Mouse (Mus musculus): Measurements from ENCODE around the gene Tmtc1. TPM values are rescaled to one million over a fixed set of nuclear protein-coding genes. Genes with fewer than 3 reads are reported as not detected.

Tmtc1 gene
- 10 to 100 TPM; 74.5 to 82.5 TPM for total RNA-seq (2021)
- long read RNA-seq, experiment 1, full-length matches to known transcripts: 8 of 19 reads
- long read RNA-seq, experiment 1, partial matches to known transcripts: 2 of 19 reads
- long read RNA-seq, experiment 1, other reads (novel, unspliced or antisense): 9 of 19 reads
- long read RNA-seq, experiment 2, partial matches to known transcripts: 3 of 6 reads
- long read RNA-seq, experiment 2, other reads (novel, unspliced or antisense): 3 of 6 reads

DNA sequence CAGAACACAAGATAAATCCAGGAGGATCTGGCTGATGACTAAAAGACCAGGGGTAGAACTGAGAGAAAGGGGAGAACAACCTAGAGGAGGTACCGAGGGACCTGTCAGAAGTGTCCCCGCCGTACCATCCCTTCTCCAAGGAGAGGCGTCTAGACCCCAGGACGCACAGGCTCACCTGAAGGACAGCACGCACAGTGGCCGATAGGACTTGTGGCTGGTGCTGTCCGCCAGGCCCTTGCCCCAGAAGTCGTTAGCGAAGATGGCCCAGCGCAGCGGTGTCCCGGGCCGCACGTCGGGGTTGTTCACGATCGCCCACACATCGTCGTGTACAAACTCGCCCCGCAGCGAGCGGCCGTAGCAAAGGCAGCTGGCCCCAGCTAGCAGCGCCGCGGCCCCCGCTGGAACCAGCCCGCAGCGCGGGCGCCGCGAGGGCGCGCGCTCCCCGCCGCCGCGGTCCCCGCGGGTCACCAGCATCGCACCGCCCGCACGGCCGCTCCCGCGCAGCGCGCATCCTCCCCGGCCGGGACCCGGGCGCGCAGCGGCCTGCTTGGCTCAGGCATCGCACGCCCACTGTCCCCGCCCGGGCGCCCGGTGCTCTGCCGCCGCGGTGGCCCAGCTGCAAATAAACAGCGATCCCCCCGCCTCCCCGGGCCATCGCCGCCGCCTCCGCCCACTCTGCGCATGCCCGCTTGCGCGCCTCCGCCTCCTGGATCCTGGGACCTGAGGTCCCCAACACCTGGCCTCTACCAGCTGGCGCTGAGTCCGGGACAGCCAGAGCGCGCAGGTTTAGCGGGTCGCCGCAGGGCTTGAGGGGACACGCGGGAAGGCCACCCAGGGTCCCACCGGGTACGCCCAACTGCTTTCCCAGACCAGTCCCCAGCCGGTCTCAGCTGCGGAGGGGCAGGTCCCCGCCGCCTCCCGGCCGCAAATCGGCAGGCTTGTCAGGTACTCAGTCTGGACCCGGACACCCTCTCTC, at the start of gene Tmtc1:
TSS of gene Tmtc1 (minus strand) at position 664 of the 976 bp plus-strand sequence.
- peak; percentile 91 to 93 for DNase-seq

DNA sequence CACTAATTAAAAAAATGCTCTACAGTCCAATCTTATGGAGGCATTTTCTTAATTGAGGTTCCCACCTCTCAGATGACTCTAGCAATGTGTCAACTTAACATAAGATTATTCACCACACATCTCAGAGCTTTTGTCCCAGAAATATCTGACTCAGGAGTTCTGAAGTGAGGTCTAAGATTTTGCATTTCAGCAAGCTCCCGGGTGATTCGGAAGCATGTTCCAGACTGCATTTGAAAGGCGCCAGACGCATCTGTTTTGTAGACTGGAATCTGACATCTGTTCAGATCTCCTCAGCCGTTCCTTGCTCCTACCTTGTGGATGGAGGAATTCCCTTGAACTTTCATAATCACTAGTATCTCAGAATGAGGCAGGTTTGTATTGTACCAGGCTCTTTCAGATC, 47.7 kb upstream of the Tmtc1 start:
- no peak for DNase-seq

DNA sequence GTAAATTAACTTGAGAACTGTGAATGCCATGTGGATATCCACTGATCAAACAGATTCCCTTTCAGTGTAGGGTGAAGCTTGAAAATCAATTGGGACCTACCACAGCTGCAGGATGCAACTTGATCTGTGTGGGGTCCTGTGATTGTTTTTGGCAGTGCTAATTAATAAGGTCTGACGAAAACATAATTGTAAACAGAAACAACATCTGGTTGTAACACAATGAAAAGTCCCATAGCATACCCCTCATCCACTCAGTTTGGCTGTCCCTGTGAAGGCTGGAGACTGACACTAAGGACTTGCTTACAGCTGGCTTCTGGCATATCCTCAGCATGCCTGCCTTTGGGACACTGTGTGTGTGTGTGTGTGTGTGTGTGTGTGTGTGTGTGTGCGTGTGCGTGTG, 42.6 kb upstream of the Tmtc1 start:
- no peak for DNase-seq

DNA sequence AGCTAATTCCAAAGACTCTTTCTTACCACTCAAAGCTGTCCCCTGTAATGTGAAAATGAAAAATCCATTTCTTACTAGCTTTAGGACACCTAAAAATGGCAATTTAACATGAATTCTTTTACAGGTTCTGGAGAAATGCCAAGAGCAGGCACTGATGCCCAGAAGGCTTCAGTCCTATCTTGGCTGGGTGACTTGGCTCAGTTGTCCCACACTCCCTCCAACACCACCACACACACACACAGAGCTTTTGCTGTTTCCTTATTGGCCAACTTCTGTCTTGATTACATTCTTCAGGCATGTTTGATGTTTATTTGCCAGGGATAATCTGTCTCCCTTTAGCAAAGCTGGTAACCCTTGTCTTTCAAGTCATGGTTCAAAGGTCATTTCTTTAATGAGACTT, 37.7 kb upstream of the Tmtc1 start:
- no peak for DNase-seq

DNA sequence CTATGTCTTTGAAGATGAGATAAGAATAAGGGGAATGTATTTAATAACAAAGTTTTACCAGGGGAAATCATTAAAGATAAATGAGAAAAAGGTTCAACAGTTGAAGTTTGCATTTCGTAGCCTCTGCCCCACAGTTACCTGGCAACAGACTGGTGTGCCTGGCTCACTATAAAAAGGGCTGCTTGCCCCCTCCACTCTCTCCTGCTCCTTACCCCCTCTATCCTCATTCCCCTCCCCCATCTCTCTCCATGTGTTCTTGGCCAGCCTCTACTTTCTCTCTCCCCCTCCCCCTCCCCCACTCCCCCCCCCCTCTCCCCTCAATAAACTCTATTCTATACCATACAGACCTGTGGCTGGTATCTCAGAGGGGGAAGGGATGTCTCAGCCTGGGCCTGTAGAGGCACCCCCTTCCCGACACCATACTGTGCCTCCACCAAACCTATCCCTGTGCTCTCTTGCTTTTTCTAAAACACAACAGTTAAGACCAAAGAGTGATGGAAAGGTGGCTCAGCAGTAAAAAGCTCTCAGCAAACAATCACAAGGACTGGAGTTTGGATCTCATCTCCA, 35.6 kb upstream of the Tmtc1 start:
- DNase-seq: no peak

DNA sequence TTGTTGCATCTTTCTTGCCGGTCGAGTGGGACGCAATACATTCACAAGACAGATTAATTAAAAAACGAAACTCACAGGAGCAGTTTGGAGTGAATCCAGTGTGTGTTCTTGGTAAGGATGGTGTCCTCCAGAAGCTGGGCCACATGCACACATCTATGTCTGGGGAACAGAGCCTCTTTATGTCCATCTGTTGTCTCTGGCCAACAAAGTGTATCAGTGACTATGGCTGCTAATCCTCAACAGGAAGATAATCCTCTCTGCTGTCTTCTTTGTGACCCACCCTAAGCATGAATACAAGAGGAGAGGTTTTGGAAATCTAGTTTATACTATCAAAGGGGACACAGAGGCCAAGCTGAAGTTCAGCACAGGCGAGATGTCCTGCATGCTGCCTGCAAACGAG, 34.2 kb upstream of the Tmtc1 start:
- no peak for DNase-seq

DNA sequence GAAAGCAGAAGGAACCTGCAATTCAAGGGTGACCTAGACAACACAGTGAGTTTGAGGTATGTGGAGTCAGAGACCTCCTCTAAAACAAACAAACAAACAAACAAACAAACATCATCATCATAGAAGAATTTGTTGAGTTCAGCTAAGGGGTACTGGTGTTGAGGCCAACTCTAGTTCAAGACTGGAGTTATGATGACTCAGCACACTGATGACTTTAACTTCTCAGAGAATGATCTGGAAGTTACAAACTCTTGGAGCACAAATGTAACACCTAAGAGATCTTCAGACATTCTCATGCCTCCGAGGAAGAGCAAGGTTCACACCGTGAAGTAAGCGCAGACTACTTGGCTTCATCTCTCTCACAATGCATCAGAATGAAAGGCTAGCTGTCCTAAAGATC, 28.1 kb upstream of the Tmtc1 start:
- DNase-seq: no peak

DNA sequence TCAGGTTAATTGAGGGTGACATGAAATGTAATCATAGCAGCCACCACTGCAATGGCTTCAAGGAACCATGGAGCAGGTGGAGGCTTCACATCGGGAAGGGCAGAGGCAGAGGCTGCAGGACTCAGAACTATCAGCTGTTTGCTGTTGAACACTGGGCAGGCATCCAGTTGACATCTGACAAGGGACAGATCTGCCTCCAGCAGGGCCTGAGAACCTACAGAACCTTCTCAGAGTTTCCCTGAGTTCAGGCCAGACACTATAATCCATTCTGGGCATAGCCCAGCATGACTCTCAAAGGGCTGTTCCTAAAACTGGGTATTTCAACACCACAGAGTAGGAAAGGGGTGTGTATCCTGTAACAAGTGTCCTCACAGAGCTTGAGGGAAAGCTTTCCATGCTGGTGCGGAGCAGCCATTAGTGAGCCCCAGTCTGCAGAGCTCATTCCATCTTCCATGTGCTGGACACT, 23.8 kb upstream of the Tmtc1 start:
- peak; percentile 76 to 77 for DNase-seq

DNA sequence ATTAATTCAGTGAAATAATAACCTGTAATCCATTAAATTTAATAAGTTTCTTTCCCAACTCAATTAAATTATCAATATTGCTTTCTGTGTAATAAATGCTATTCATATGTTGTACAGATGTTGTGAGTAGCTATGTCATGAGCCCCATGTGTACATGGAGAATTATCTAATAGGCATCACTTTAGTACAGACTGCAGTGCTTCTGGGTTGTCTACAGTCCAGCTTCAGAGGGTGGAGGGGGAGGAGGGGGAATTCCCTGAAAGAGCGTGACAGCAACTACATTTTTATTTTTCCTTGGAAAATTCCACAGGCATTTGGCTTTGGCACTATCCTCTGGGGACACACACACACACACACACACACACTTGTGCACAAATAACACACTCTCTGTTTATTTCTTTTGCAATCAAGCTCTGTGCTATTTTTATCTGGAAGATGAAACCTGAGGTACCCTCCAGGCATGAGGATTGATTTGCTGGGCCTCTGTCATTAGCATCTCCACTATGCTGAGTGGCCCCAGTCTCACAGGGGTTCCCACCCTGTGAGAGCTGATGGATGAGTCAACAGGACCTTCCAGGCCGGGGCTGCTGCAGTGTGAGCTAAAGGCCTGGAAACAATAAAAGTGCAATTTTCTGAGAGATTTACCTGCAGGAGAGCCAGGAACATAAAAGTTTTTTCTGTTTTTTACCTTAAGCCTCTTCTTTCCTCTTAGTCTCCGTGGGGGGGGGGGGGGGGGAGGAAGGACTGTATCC, 23.2 kb upstream of the Tmtc1 start:
- peak; percentile 4 to 17 for DNase-seq

DNA sequence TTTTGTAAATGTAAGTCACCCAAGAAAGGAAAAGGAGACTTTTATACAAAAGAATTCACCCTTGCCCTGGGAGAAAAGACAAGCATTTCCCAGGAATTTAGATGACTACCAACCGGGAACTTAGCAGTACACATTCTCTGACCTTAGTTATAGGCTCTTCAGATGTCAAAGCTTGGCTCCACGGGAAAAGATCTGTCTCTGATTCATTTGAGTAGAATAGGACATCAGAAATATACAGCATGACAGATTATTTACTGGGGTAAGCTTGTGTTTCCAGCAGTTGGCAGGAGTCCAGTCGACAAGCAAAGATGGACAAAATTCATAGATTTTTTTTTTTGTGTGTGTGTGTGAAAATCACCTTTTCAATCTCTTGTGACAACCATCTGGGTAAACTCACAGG, 15.4 kb upstream of the Tmtc1 start:
- DNase-seq: no peak

DNA sequence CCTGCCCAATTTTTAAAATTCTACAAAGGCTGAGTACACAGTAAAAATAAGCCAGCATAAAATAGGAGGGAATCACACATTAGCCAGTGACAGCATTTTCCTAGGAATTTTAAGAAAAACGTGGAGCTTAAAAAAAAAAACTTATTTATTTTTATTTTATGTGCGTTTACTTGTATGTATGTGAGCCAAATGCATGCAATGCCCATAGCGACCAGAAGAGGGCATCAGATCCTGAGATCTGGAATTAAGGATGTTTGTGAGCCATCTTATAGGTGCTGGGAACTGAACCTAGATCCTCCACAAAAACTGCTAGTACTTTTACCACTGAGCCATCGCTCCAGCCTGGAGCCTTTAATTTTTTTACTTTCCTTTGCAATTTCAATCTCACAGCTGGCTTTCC, 11.3 kb upstream of the Tmtc1 start:
- DNase-seq: no peak

DNA sequence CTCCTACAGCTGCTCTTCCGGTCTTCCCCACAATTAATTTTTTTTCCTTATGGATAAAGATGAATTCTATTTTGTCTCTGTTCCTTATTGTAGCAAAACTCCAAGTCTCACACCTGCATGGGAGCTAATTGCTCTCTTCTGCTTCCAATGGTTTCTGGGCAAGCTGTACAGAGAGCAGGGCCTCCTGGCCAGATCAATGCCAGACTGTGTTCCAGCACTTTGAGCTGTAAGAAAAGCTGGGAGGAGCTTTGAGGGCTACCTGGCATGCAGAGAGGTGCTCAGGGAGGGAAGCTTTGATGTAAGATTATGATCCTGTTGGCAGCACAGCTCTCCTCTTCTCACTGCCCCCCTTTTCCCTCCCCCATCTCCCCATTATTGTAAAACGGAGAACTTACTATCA, 10.6 kb upstream of the Tmtc1 start:
- no peak for DNase-seq

DNA sequence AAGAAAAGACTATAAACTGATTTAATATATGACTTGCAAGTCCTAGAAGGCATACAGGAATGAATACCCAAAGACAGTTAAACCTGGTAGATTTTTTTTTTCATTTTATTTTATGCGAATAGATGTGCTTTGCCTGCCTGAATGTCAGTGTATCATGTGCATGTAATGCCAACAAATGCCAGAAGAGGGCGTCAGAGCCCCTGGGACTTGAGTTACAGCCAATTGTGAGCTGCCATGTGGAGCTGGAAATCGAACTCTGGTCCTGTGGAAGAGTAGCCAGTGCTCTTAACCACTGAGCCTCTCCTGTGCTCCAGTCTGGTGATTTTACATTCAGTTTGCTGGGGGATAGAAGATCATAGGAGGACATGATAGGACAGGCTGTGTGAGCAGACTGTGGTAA, 4.0 kb upstream of the Tmtc1 start:
- DNase-seq: no peak

DNA sequence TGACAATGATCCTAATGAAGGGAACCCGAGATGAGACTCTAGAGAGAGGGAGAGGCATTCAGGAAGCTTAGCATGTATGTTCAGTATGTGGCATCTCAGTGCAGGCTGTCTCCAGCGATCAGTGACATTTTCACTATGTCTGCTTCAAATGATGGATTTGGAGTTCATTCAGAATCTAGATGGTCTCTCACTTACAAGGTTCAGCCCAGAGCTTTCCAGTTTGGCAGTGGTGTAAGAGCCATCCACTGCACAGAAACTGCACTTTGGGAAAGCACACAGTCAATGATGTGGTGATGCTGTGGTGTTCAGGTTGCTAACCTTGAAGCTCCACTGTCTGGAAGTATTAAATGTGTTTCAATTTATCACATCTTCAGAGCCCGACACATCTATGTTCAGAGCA, 1.9 kb upstream of the Tmtc1 start:
- no peak for DNase-seq

DNA sequence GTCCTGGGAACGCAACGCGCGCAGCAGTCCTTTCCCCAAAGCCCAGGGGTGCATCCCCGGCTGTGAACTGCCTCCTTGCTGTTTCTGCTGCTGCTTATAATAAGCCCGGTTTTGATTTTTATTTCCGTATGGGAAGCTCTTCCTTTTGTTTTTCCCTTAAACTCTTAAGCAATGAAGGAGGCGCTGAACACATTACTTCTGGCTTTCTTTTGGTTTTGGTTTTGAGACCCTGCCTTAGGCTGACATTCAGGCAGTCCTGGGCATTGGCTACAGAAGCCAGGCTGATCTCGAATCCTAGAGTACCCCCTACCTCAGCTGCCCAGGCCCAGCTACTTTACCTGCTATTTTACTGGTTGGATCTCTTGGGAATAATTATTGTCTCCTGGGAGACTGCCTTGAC, 607 bp upstream of the Tmtc1 start:
- peak in 1 of 2 experiments; percentile 21 for DNase-seq

DNA sequence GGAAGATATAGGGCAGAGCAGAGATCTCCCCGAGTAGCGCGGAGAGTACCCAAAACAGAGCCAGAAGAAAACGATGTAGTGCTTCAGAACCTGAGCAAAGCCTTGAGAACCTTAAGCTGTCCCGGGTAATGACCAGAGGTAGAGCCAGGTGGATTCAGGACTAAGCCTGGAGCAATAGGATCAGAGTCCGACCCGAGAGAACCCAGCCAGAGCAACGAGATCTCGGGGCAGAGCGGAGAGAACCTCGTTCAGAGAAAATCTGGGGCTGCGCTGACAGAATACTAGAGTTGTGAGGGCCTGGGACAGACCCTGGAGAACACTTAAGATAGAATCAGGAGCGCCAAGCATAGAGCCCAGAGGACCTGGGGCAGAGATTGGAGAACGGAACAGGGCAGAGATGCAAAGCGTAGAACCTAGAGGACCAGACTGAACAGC, 881 bp downstream of the Tmtc1 start:
- DNase-seq: peak; percentile 16 to 66

DNA sequence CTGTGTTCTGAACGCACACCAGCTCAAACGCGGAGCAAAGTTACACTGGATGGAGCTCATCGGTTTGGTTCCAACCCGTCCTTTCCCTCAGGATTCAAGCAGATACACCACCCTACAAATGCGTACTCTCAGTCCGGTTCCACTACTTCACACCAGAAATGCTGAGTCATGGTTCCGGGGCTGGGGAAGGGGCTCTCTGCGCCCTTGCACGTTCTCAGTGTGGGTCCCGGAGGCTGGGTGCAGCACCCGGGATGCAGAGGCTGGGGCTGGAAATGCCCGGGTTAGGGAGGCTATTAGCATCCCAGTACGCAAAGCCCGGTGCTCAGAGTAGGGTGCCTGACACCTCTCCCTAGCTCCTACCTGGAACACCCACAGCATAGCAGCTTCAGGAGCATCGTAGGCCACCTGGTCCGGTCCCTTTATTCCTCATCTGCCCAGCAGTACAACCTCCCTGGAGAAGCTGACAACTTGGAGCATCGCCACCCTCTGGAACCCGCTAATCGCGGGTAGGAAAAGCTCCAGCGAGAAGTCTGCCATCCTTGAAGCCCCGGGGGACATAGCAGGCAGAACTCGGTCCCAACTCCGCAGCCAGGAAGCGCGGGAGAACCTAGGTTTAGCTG, 1.4 kb downstream of the Tmtc1 start:
- peak; percentile 50 to 72 for DNase-seq

DNA sequence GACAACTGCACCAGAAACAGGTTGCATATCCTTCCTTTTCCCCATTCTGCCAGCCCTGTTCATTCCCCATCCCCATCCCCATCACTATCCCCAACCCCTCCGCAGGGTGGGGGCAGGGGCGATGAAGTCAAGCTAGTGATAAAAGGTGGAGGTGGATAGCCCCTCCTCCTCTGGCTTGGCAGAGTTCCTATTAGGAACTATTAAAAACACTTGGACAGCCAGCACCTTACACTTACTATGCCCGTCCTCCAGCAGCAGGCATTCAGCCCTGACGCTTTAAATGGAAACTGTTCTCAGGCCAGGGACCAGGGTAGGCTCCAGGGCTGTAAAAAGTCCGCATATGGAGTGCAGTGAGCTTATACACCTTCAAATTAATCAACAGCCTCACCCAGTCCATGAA, 2.3 kb downstream of the Tmtc1 start:
- DNase-seq: peak; percentile 79 to 82

DNA sequence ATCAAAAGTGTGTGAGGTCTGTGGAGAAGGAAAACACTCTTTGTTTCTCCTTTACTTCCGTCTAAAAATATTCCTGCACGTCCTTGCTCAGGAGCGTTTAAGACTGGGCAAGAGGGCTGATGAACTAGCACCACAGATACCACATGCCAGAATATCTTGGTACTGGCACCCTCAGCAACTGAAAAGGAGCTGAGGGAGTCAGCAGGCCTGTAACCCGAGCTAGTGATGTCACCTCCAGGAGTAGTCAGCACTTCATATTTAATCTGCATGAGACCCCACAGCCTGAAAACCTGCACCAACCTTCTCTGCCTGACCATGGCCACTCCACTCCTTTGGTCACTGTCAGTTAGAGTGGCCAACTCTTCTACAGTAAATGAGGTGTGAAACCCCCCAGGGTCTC, 5.1 kb downstream of the Tmtc1 start:
- peak in 1 of 2 experiments; percentile 68 for DNase-seq

DNA sequence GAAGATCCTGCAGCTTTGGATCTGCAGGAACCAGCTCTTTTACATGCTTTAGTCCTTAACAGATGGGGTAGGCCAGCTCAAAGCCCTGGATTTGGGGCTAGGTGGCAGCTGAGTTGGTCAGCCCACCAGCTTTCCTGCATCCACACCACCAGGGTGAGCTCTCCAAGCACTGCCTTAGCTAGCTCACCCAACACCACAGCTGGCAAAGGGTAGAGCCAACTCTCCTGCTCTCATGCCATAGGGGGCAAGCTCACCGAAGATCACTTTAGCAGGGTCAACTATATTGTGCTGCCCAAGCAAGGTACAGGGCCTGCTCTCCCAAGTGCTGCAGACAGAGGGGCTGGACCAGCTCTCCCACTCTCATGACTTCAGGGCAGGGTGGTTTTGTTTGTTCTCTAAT, 6.6 kb downstream of the Tmtc1 start:
- no peak for DNase-seq

DNA sequence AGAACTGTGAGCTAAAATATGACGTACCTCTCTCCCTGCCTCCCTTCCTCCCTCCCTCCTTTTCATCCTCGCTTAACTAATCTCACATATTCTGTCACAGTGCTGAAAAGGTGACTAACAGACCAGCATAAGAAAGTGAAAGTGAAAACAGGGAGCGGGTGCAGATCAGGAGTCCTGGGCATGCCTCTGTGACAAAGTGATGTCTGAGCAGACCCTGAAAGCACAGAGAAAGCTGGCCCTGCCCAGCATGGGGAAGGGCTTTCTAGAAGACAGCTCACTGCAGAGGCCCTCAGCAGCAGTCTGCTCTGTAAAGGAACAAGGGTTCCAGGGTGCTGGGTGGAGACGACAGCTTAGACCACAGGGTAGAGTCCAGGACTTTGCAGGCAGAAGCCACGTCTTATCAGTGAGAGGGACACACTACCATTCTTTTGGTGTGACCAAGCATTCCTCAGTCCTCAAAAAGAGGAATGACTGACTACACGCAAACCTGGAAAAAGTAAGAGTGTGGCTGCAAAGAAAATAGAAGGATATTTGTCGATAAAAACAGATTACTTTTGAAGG, 7.7 kb downstream of the Tmtc1 start:
- DNase-seq: peak in 1 of 2 experiments; percentile 26

DNA sequence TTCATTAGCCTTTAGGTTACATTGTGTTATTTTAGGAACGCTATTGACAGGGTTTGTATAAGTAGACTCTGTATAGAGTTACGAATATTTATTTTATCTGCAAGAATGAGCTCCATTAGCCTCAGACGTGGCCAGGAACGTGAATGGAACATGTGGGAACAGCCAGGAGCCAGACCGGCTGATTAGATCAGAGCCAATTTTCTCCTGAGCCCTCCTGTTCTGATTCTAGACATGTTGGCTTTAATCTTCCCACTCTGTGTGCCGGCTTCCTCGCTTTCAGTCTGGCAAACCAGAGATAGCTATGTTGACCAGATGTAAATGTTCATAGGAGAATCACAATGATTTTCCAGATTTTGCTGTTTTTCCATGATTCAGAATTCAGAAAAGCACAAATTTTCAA, 22.6 kb downstream of the Tmtc1 start:
- DNase-seq: no peak
